Mouse (Mus musculus) C2C12 (cell line): Measurements from ENCODE around the gene Gm13290. TPM values are rescaled to one million over a fixed set of nuclear protein-coding genes. Genes with fewer than 3 reads are reported as not detected.
"Not testable (repeated sequence)": the region's sequence is repeated elsewhere in the genome, so short reads cannot be mapped to it uniquely, and the experiment has no call there.

Source experiments
- H3K27me3 ChIP-seq: one replicate; pipeline ENCODE4 v1.6.1; 2011; ENCODE audit not compliant: control insufficient read depth, insufficient read depth, insufficient read length
- H3K36me3 ChIP-seq: one replicate; pipeline ENCODE4 v1.6.1; 2011; ENCODE audit not compliant: control insufficient read depth, insufficient read depth
- H3K4me3 ChIP-seq: one replicate; pipeline ENCODE4 v1.5.1; 2011; ENCODE audit warnings: mild to moderate bottlenecking, control low read depth; ENCODE audit not compliant: poor library complexity, insufficient read depth, severe bottlenecking
- H3K79me2 ChIP-seq: one replicate; pipeline ENCODE4 v1.6.1; 2011; ENCODE audit not compliant: control insufficient read depth, insufficient read depth
- H3K79me3 ChIP-seq: one replicate; pipeline ENCODE4 v1.6.1; 2011; ENCODE audit warnings: low read depth, control low read depth
- H3ac ChIP-seq: one replicate; pipeline ENCODE3; 2011; ENCODE audit warnings: low read depth; ENCODE audit not compliant: control insufficient read depth, insufficient read length
- CEBPB ChIP-seq: IDR thresholded peaks from one replicate; pipeline ENCODE4 v1.6.1; 2011; ENCODE audit warnings: low read depth, mild to moderate bottlenecking, control low read depth, moderate library complexity
- CTCF ChIP-seq: IDR thresholded peaks from one replicate; pipeline ENCODE4 v1.5.1; 2011; ENCODE audit not compliant: control insufficient read depth, insufficient read depth, insufficient read length
- FOSL1 ChIP-seq: IDR thresholded peaks from one replicate; pipeline ENCODE4 v1.8.0; 2011; ENCODE audit warnings: mild to moderate bottlenecking, low read length; ENCODE audit not compliant: poor library complexity, insufficient read depth, severe bottlenecking
- MAX ChIP-seq: IDR thresholded peaks from one replicate; pipeline ENCODE4 v1.6.1; 2011; ENCODE audit warnings: mild to moderate bottlenecking, control low read depth
- MYOD1 ChIP-seq: IDR thresholded peaks from one replicate; pipeline ENCODE4 v1.6.1; 2011; ENCODE audit warnings: low read depth; ENCODE audit not compliant: control insufficient read depth, insufficient read length
- MYOG ChIP-seq: IDR thresholded peaks from one replicate; pipeline ENCODE4 v1.6.1; 2011; ENCODE audit not compliant: control insufficient read depth, insufficient read length; ENCODE audit errors: extremely low read depth
- USF1 ChIP-seq: IDR thresholded peaks from one replicate; pipeline ENCODE4 v1.6.1; 2011; ENCODE audit warnings: low read depth, mild to moderate bottlenecking, control low read depth, moderate library complexity
- long read RNA-seq, 2 experiments: library from polyadenylated mRNA; unstranded; transcript quantifications; one replicate each; pipeline ENCODE4 v2.0.0; 2019 to 2020
- polyA plus RNA-seq: library from polyadenylated mRNA; unstranded; fragments of >200 nt; fragmentation: generic; extraction: Trizol; gene quantifications from one replicate; pipeline ENCODE4 v1.2.1, GENCODE M21; 2012; ENCODE audit warnings: missing spikeins

Gm13290 gene
- polyA plus RNA-seq, result 1.3 TPM
- long read RNA-seq, experiment 1, result 0 reads
- long read RNA-seq, experiment 2, partial matches to known transcripts, result 0 of 3 reads
- long read RNA-seq, experiment 2, other reads (novel, unspliced or antisense), result 0 of 3 reads

GRCm38 (mm10) chr4:88773534-88773933 is at the start of gene Gm13290:
TSS of gene Gm13290 (plus strand) at chr4:88773834.
- H3K79me3 ChIP-seq, H3K27me3 ChIP-seq, H3K36me3 ChIP-seq, H3ac ChIP-seq, H3K79me2 ChIP-seq, H3K4me3 ChIP-seq: not testable (repeated sequence)

GRCm38 (mm10) chr4:88726727-88727126 is 46.9 kb upstream of the Gm13290 start:
- Histone ChIP-seq H3K4me3 (no peak overlapping the region), H3K79me3 (peaks cover 3% of the 10 kb centered on the region), H3ac (no peak overlapping the region)

GRCm38 (mm10) chr4:88727324-88727723 is 46.3 kb upstream of the Gm13290 start:
- Histone ChIP-seq H3K27me3 (no peaks in the 10 kb centered on the region), H3K4me3 (no peak overlapping the region), H3K79me3 (no peaks in the 10 kb centered on the region), H3K79me2 (no peaks in the 10 kb centered on the region), H3K36me3 (no peaks in the 10 kb centered on the region), H3ac (no peak overlapping the region)
- TF ChIP-seq CTCF, result peak; percentile 11
- no peak for TF ChIP-seq MYOG

More at GRCm38 (mm10) chr4:88726727-88727126, 46.9 kb upstream of the Gm13290 start:
- no peaks in the 10 kb centered on the region for H3K36me3 ChIP-seq
- peaks cover 5% of the 10 kb centered on the region for H3K79me2 ChIP-seq
- no peaks in the 10 kb centered on the region for H3K27me3 ChIP-seq
- TF ChIP-seq FOSL1 (no peak), MYOD1 (no peak), CEBPB (no peak), MYOG (no peak), USF1 (no peak), CTCF (no peak), MAX (no peak)

- no peak overlapping the region for H3ac ChIP-seq
- TF ChIP-seq FOSL1 (no peak), MAX (no peak), MYOD1 (no peak), CEBPB (no peak), CTCF (peak; percentile 34), MYOG (no peak), USF1 (no peak)
- no peaks in the 10 kb centered on the region for H3K79me2 ChIP-seq
- no peak overlapping the region for H3K4me3 ChIP-seq
- peaks cover 10% of the 10 kb centered on the region for H3K27me3 ChIP-seq
- H3K79me3 ChIP-seq, result no peaks in the 10 kb centered on the region
- no peaks in the 10 kb centered on the region for H3K36me3 ChIP-seq
These were observed 35.2 kb upstream of the Gm13290 start for GRCm38 (mm10) chr4:88738480-88738879.

- Histone ChIP-seq H3K36me3 (no peaks in the 10 kb centered on the region), H3K27me3 (peaks cover 10% of the 10 kb centered on the region), H3K4me3 (no peak overlapping the region), H3K79me2 (no peaks in the 10 kb centered on the region), H3K79me3 (no peaks in the 10 kb centered on the region), H3ac (no peak overlapping the region)
- TF ChIP-seq MYOG, result no peak
- peak; percentile 47 for TF ChIP-seq CEBPB
These were observed 34.6 kb upstream of the Gm13290 start for GRCm38 (mm10) chr4:88739036-88739435.

- H3K79me3 ChIP-seq, result no peaks in the 10 kb centered on the region
- H3K27me3 ChIP-seq, result peaks cover 2% of the 10 kb centered on the region
- no peaks in the 10 kb centered on the region for H3K79me2 ChIP-seq
- H3K4me3 ChIP-seq, result no peak overlapping the region
- H3K36me3 ChIP-seq, result no peaks in the 10 kb centered on the region
- TF ChIP-seq CEBPB (no peak), FOSL1 (no peak), MAX (no peak), USF1 (no peak), MYOG (no peak), CTCF (no peak), MYOD1 (no peak)
- H3ac ChIP-seq, result no peak overlapping the region
These were observed 32.2 kb upstream of the Gm13290 start for GRCm38 (mm10) chr4:88741426-88741825.
